Mouse (Mus musculus): ENCODE results near the gene Esp1. TPM values are rescaled to one million over a fixed set of nuclear protein-coding genes. Genes with fewer than 3 reads are reported as not detected.

Esp1 gene
- not detected in 4 replicates for total RNA-seq (2023; ENCODE audit: inconsistent age)

DNA sequence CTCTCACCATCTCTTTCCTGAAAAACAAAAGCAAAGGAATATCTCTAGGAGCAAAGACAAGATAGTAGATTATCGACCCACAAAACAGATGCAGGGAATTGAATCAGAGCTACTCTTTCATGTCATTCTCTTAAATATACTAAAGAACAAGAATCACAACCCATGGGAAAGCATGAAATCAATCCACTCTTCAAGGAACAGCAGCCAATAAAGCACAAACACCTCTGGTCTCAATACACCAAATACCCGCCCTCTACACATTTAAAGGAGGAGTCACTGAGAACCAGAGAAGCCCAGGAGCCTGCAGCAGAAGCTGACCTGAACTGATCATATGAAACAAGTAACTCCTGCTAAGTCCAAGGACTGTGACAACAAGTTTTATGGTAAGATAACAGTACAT lies at the start of gene Esp1:
Gene Esp1, plus strand, starts transcription at position 301 of the 400 bp plus-strand sequence.

Other genes starting within 250 kb of the Esp1 start
- gene Esp8, start 207.1 kb upstream of the Esp1 start, total RNA-seq (2023; ENCODE audit: inconsistent age) = not detected in 4 replicates
- not detected in 4 replicates for gene Esp6, start 165.6 kb upstream of the Esp1 start, total RNA-seq (2023; ENCODE audit: inconsistent age)
- not detected in 4 replicates for gene Esp4, start 128.5 kb upstream of the Esp1 start, total RNA-seq (2023; ENCODE audit: inconsistent age)
- not detected in 4 replicates for gene Esp3, start 95.0 kb upstream of the Esp1 start, total RNA-seq (2023; ENCODE audit: inconsistent age)
- gene Crisp2, start 79.9 kb downstream of the Esp1 start, total RNA-seq (2023; ENCODE audit: inconsistent age) = not detected in 4 replicates
- not detected in 4 replicates for gene Rhag, start 84.0 kb downstream of the Esp1 start, total RNA-seq (2023; ENCODE audit: inconsistent age)
- not detected in 4 replicates for gene 9130008F23Rik, start 153.4 kb downstream of the Esp1 start, total RNA-seq (2023; ENCODE audit: inconsistent age)
- not detected in 4 replicates for gene Glyatl3, start 187.2 kb downstream of the Esp1 start, total RNA-seq (2023; ENCODE audit: inconsistent age)
- gene Mut, start 207.6 kb downstream of the Esp1 start, total RNA-seq (2023; ENCODE audit: inconsistent age) = 8.8 to 14.9 TPM (median 10.6 TPM) in 4 replicates
- 44.2 to 50.0 TPM (median 46.4 TPM) in 4 replicates for gene Cenpq, start 207.9 kb downstream of the Esp1 start, total RNA-seq (2023; ENCODE audit: inconsistent age)